Mouse (Mus musculus) heart, adult 2 months (tissue): Measurements from ENCODE around the gene Bnipl. TPM values are rescaled to one million over a fixed set of nuclear protein-coding genes. Genes with fewer than 3 reads are reported as not detected.
A peak's percentile ranks its signal among the peaks of the same experiment; 100 is the strongest.

Experiments used
- DNase-seq, 2 experiments: peaks; one replicate each; pipeline ENCODE4 v3.0.0; 2021
- H3K27ac ChIP-seq: fragments of 200-600 bp; 2 replicates; pipeline ENCODE4 v1.8.1; 2022
- H3K27me3 ChIP-seq: fragments of 200-500 bp; 2 replicates; pipeline ENCODE4 v1.6.1; 2012; ENCODE audit warnings: mild to moderate bottlenecking, low read length, inconsistent platforms, mixed read lengths; ENCODE audit not compliant: control insufficient read depth, insufficient read depth
- H3K36me3 ChIP-seq: fragments of 200-500 bp; 2 replicates; pipeline ENCODE4 v1.6.1; 2012; ENCODE audit warnings: low read length, inconsistent platforms; ENCODE audit not compliant: control insufficient read depth, insufficient read depth
- H3K4me1 ChIP-seq: fragments of 200-500 bp; 2 replicates; pipeline ENCODE4 v1.6.1; 2011; ENCODE audit warnings: low read length; ENCODE audit not compliant: control insufficient read depth, insufficient read depth
- H3K4me3 ChIP-seq: fragments of 200-600 bp; 2 replicates; pipeline ENCODE4 v1.8.1; 2022
- H3K79me2 ChIP-seq: fragments of 200-500 bp; replicated peaks from 2 replicates; pipeline ENCODE4 v1.6.1; 2012; ENCODE audit warnings: mild to moderate bottlenecking, inconsistent platforms, low read length, moderate library complexity, mixed read lengths; ENCODE audit not compliant: control insufficient read depth, insufficient read depth
- H3K9ac ChIP-seq: fragments of 200-500 bp; 2 replicates; pipeline ENCODE4 v1.6.1; 2012; ENCODE audit warnings: low read depth, mild to moderate bottlenecking, control low read depth, inconsistent platforms, low read length, mixed read lengths
- CTCF ChIP-seq: fragments of 200-600 bp; IDR thresholded peaks from 2 replicates; pipeline ENCODE4 v1.8.1; 2022; ENCODE audit warnings: antibody characterized with exemption, mild to moderate bottlenecking, moderate library complexity
- EP300 ChIP-seq: fragments of 200-500 bp; IDR thresholded peaks from 2 replicates; pipeline ENCODE4 v1.6.1; 2011; ENCODE audit warnings: low read depth, low read length, control low read depth; ENCODE audit not compliant: insufficient read depth
- POLR2A ChIP-seq: fragments of 200-500 bp; IDR thresholded peaks from 2 replicates; pipeline ENCODE4 v1.6.1; 2011; ENCODE audit warnings: mild to moderate bottlenecking, low read depth, low read length, control low read depth; ENCODE audit not compliant: insufficient read depth
- WGBS: fragments of 180-500 bp; shearing (Covaris S2); methylation state at CpG from one replicate; pipeline ENCODE4 v1.1.7; 2018; 5-methylcytosine and 5-hydroxymethylcytosine counted together
- intact Hi-C: fragments of 180-260 bp; cut with DNase I; formaldehyde crosslinking; loops from one replicate; pipeline ENCODE4 v1.15.1; 2025
- polyA plus RNA-seq: library from polyadenylated mRNA; depleted of rRNA; stranded (reverse); fragments of >200 nt; gene quantifications from 2 replicates; pipeline ENCODE4 v1.2.3, GENCODE M21; 2012
- total RNA-seq, 2 experiments: library from RNA; stranded (reverse); gene quantifications; 2 replicates each; pipeline ENCODE4 v1.2.3; 2021

The Bnipl gene
- total and polyA plus RNA-seq, 3 experiments, result 0.25 TPM; not detected in 2

- H3K27ac ChIP-seq, result no peak overlapping the region
- H3K36me3 ChIP-seq, result no peaks in the 10 kb centered on the region
- intact Hi-C loops, result no loop called here
- TF ChIP-seq CTCF (no peak), EP300 (no peak), POLR2A (no peak)
- H3K4me1 ChIP-seq, result 0 out of 2 replicates have a peak, but pooled peaks cover 3% of the 10 kb centered on the region
- DNase-seq, result no peak
- no peak overlapping the region for H3K4me3 ChIP-seq
- H3K9ac ChIP-seq, result no peak overlapping the region
- no peaks in the 10 kb centered on the region for H3K27me3 ChIP-seq
- no peaks in the 10 kb centered on the region for H3K79me2 ChIP-seq
Observed at GRCm38 (mm10) chr3:95267855-95268254, 16.9 kb upstream of the Bnipl start.

DNA sequence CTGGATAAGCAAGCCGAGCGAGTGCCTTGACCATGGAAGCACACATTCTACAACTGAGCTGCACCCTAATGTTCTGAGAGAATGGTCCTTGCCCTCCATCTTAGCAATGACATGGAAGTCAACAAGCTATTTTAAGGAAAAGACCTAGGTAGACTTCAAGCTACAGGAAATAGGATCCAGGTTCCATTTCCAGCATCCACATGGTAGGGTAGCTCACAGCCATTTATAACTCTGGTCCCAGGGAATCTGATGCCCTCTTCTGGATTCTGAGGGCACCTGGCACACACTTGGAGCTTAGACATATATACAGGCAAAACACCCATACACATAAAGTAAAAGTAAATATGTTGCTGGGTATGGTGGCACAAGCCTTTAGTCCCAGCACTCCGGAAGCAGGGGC is 15.1 kb upstream of the Bnipl start:
- Histone ChIP-seq H3K27me3 (no peaks in the 10 kb centered on the region), H3K9ac (no peak overlapping the region), H3K4me3 (no peak overlapping the region), H3K36me3 (no peaks in the 10 kb centered on the region), H3K79me2 (no peaks in the 10 kb centered on the region), H3K27ac (no peak overlapping the region), H3K4me1 (0 out of 2 replicates have a peak, but pooled peaks cover 3% of the 10 kb centered on the region)
- 93% methylated on average over 3 of the region's 3 CpGs for WGBS
- intact Hi-C loops, result no loop called here
- no peak for DNase-seq
- TF ChIP-seq CTCF (no peak), EP300 (no peak), POLR2A (no peak)

DNA sequence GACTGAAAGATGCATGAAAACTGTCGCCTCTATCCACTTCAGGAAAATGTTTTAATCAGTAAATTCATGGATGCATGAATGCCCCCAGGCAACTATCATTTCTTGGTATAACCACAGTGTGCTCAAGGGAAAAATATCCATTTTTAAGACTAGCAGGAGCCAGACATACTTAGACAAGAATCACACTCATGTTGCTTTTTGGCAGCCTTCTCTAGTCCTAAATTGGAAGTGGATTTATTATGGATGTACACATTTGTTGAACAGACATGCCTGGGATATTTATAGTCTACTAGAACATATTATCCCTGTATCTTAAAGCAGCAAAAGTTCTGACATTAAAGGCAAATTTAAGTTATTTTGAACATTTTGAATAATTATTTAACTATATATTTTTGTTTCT is 13.7 kb upstream of the Bnipl start:
- Histone ChIP-seq H3K36me3 (no peaks in the 10 kb centered on the region), H3K9ac (no peak overlapping the region)

GRCm38 (mm10) chr3:95263089-95263739 is 12.2 kb upstream of the Bnipl start:
- intact Hi-C loops, result loop anchor here (1.0 to 5.0 kb wide), 3 partner anchors 46 to 121 kb away; partner anchors contain the start of genes Gabpb2 and Tnfaip8l2
- no peaks in the 10 kb centered on the region for H3K79me2 ChIP-seq
- no peaks in the 10 kb centered on the region for H3K4me1 ChIP-seq
- peak; percentile 72 to 76 for DNase-seq
- TF ChIP-seq CTCF (peak; percentile 84), POLR2A (no peak), EP300 (peak; percentile 30; the same call in 1 of the 2 replicates)
- H3K27me3 ChIP-seq, result no peaks in the 10 kb centered on the region
- 43% methylated on average over 11 of the region's 11 CpGs for WGBS
- H3K9ac ChIP-seq, result no peak overlapping the region
- H3K27ac ChIP-seq, result no peak overlapping the region
- H3K4me3 ChIP-seq, result no peak overlapping the region
- H3K36me3 ChIP-seq, result no peaks in the 10 kb centered on the region

More for the DNA sequence above, 13.7 kb upstream of the Bnipl start:
- H3K4me1 ChIP-seq, result no peaks in the 10 kb centered on the region
- no peak for DNase-seq
- H3K27me3 ChIP-seq, result no peaks in the 10 kb centered on the region
- no peaks in the 10 kb centered on the region for H3K79me2 ChIP-seq
- no peak for TF ChIP-seq EP300
- no peak for TF ChIP-seq POLR2A
- no peak for TF ChIP-seq CTCF
- WGBS, result 88% methylated on average over 1 of the region's 1 CpGs
- no peak overlapping the region for H3K4me3 ChIP-seq
- intact Hi-C loops, result loop anchor here (5.0 kb wide), 1 partner anchor 72 kb away; no protein-coding TSS in a partner anchor
- no peak overlapping the region for H3K27ac ChIP-seq

DNA sequence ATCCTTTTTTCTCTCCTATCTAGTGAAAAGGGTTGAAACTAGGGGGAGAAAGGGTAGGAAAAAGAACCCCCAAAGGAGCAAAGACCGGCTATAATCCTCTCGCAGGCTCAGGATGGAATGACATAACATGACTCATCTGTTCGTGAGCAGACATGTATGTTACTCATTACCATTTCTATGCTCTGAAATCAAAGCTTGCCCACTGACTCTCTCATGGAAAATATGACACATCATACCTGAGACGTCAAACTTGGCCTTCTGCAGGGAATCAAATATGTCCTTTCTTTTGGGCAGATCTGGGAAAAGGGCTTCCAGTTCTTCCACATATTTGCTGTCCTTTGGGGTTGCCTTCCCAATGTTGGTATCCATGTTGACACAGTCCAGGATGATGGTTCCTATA is 11.0 kb upstream of the Bnipl start:
- H3K4me1 ChIP-seq, result no peaks in the 10 kb centered on the region
- H3K4me3 ChIP-seq, result no peak overlapping the region
- H3K36me3 ChIP-seq, result no peaks in the 10 kb centered on the region
- no peak for DNase-seq
- TF ChIP-seq EP300 (no peak), CTCF (no peak), POLR2A (no peak)
- no peaks in the 10 kb centered on the region for H3K79me2 ChIP-seq
- no peak overlapping the region for H3K27ac ChIP-seq
- intact Hi-C loops, result loop anchor here (2.0 to 5.0 kb wide), 2 partner anchors 45 to 70 kb away; partner anchors contain the start of gene Gabpb2
- WGBS, result 78% methylated on average over 4 of the region's 4 CpGs
- H3K9ac ChIP-seq, result no peak overlapping the region
- H3K27me3 ChIP-seq, result no peaks in the 10 kb centered on the region

- Histone ChIP-seq H3K4me1 (no peaks in the 10 kb centered on the region), H3K4me3 (no peak overlapping the region), H3K36me3 (no peaks in the 10 kb centered on the region), H3K27me3 (no peaks in the 10 kb centered on the region), H3K27ac (no peak overlapping the region), H3K9ac (no peak overlapping the region), H3K79me2 (no peaks in the 10 kb centered on the region)
- TF ChIP-seq CTCF, result no peak
- no peak for TF ChIP-seq POLR2A
- TF ChIP-seq EP300, result no peak
- 86% methylated on average over 5 of the region's 5 CpGs for WGBS
- intact Hi-C loops, result no loop called here
- DNase-seq, result no peak
Observed at GRCm38 (mm10) chr3:95256931-95257330, 5.9 kb upstream of the Bnipl start.
